Mouse (Mus musculus) forebrain, postnatal 0 days (tissue): Measurements from ENCODE around the gene Cobll1. TPM values are rescaled to one million over a fixed set of nuclear protein-coding genes. Genes with fewer than 3 reads are reported as not detected.

Experiments used
- ATAC-seq: fragments of 200-750 bp; cut with Nextera tagmentation; 2 replicates; pipeline ENCODE4 v1.8.0; 2017; ENCODE audit warnings: mild to moderate bottlenecking, moderate library complexity
- DNase-seq: peaks from one replicate; pipeline ENCODE4 v3.0.0-alpha.2; 2015
- H3K27ac ChIP-seq: fragments of 300-500 bp; sonication (generic); 2 replicates; pipeline ENCODE4 v1.5.1; 2014; ENCODE audit warnings: low read depth, mild to moderate bottlenecking, antibody characterized with exemption, low read length, moderate library complexity, mixed read lengths
- H3K27me3 ChIP-seq: fragments of 300-500 bp; sonication (generic); 2 replicates; pipeline ENCODE4 v1.6.1; 2014; ENCODE audit warnings: mild to moderate bottlenecking, low read length, mixed read lengths; ENCODE audit not compliant: insufficient read depth
- H3K36me3 ChIP-seq: fragments of 300-500 bp; sonication (generic); 2 replicates; pipeline ENCODE4 v1.6.1; 2014; ENCODE audit warnings: mild to moderate bottlenecking, moderate library complexity; ENCODE audit not compliant: insufficient read depth
- H3K4me1 ChIP-seq: fragments of 300-500 bp; sonication (generic); 2 replicates; pipeline ENCODE4 v1.6.1; 2014; ENCODE audit warnings: antibody characterized with exemption; ENCODE audit not compliant: insufficient read depth
- H3K4me2 ChIP-seq: fragments of 300-500 bp; sonication (generic); 2 replicates; pipeline ENCODE4 v1.6.1; 2014; ENCODE audit warnings: low read depth, mild to moderate bottlenecking, moderate library complexity
- H3K4me3 ChIP-seq: fragments of 300-500 bp; sonication (generic); 2 replicates; pipeline ENCODE4 v1.5.1; 2014; ENCODE audit warnings: low read depth, low read length, mixed read lengths
- H3K9ac ChIP-seq: fragments of 300-500 bp; sonication (generic); 2 replicates; pipeline ENCODE4 v1.6.1; 2014; ENCODE audit warnings: mild to moderate bottlenecking
- H3K9me3 ChIP-seq: fragments of 300-500 bp; sonication (generic); 2 replicates; pipeline ENCODE4 v1.6.1; 2016; ENCODE audit warnings: low read length
- CTCF ChIP-seq: sonication (generic); IDR thresholded peaks from 2 replicates; pipeline ENCODE4 v1.5.1; 2016; ENCODE audit warnings: antibody characterized with exemption, control low read depth, low read depth
- WGBS: fragments of 180-500 bp; shearing (Covaris S2); extraction: QIAGEN DNeasy Blood & Tissue Kit; methylation state at CpG from one replicate; pipeline ENCODE4 v1.1.7; 2014; 5-methylcytosine and 5-hydroxymethylcytosine counted together
- polyA plus RNA-seq: library from polyadenylated mRNA; unstranded; fragments of >200 nt; fragmentation: Nextera tagmentation; extraction: Ambion mirVana; gene quantifications from 2 replicates; pipeline ENCODE4 v1.2.1, GENCODE M21; 2015
- total RNA-seq: library from RNA; depleted of rRNA; stranded (reverse); fragments of >200 nt; gene quantifications from 2 replicates; pipeline ENCODE4 v1.2.3, GENCODE M21; 2014

The Cobll1 gene
- total and polyA plus RNA-seq, 2 experiments from 2014 or later: 3.2 to 3.6 TPM

GRCm38 (mm10) chr2:65095571-65095970, 143.6 kb downstream of the Cobll1 start:
- Histone ChIP-seq H3K9ac (no peak overlapping the region), H3K36me3 (no peaks in the 10 kb centered on the region), H3K4me2 (no peak overlapping the region), H3K27ac (no peak overlapping the region), H3K9me3 (no peaks in the 10 kb centered on the region), H3K27me3 (no peaks in the 10 kb centered on the region), H3K4me3 (no peak overlapping the region), H3K4me1 (peaks cover 7% of the 10 kb centered on the region)
- WGBS: 80% methylated on average over 6 of the region's 6 CpGs
- no peak for TF ChIP-seq CTCF
- no peak for ATAC-seq
- DNase-seq: no peak

- Histone ChIP-seq H3K4me1 (peaks cover 8% of the 10 kb centered on the region), H3K27me3 (no peaks in the 10 kb centered on the region), H3K4me3 (no peak overlapping the region), H3K9ac (no peak overlapping the region), H3K4me2 (no peak overlapping the region), H3K36me3 (no peaks in the 10 kb centered on the region), H3K9me3 (no peaks in the 10 kb centered on the region), H3K27ac (no peak overlapping the region)
- ATAC-seq (no peak), DNase-seq (peak; percentile 45)
- WGBS: 42% methylated on average over 2 of the region's 2 CpGs
- TF ChIP-seq CTCF: no peak
Observed at GRCm38 (mm10) chr2:65093990-65094389, 145.2 kb downstream of the Cobll1 start.

- DNase-seq (no peak), ATAC-seq (no peak)
- H3K27ac ChIP-seq: no peak overlapping the region
- no peaks in the 10 kb centered on the region for H3K9me3 ChIP-seq
- H3K4me3 ChIP-seq: no peak overlapping the region
- peaks cover 8% of the 10 kb centered on the region for H3K4me1 ChIP-seq
- 76% methylated on average over 2 of the region's 2 CpGs for WGBS
- no peaks in the 10 kb centered on the region for H3K27me3 ChIP-seq
- H3K36me3 ChIP-seq: no peaks in the 10 kb centered on the region
- no peak for TF ChIP-seq CTCF
- H3K4me2 ChIP-seq: no peak overlapping the region
- H3K9ac ChIP-seq: no peak overlapping the region
Observed at GRCm38 (mm10) chr2:65090986-65091385, 148.2 kb downstream of the Cobll1 start.

- H3K9ac ChIP-seq: no peak overlapping the region
- TF ChIP-seq CTCF: no peak
- 63% methylated on average over 3 of the region's 3 CpGs for WGBS
- DNase-seq (peak; percentile 15), ATAC-seq (peak; percentile 53)
- no peaks in the 10 kb centered on the region for H3K36me3 ChIP-seq
- no peak overlapping the region for H3K4me3 ChIP-seq
- H3K9me3 ChIP-seq: no peaks in the 10 kb centered on the region
- no peak overlapping the region for H3K4me2 ChIP-seq
- no peak overlapping the region for H3K27ac ChIP-seq
- H3K27me3 ChIP-seq: no peaks in the 10 kb centered on the region
- H3K4me1 ChIP-seq: peaks cover 3% of the 10 kb centered on the region; the same call in 1 of the 2 replicates
Observed at GRCm38 (mm10) chr2:65087197-65087596, 152.0 kb downstream of the Cobll1 start.

GRCm38 (mm10) chr2:65083411-65083810, 155.8 kb downstream of the Cobll1 start:
- H3K4me3 ChIP-seq: no peak overlapping the region
- no peak overlapping the region for H3K4me2 ChIP-seq
- ATAC-seq (no peak), DNase-seq (no peak)
- H3K36me3 ChIP-seq: no peaks in the 10 kb centered on the region
- TF ChIP-seq CTCF: no peak
- no peaks in the 10 kb centered on the region for H3K4me1 ChIP-seq
- H3K9ac ChIP-seq: no peak overlapping the region
- no peak overlapping the region for H3K27ac ChIP-seq
- no peaks in the 10 kb centered on the region for H3K9me3 ChIP-seq
- H3K27me3 ChIP-seq: no peaks in the 10 kb centered on the region

- no peak for TF ChIP-seq CTCF
- H3K9me3 ChIP-seq: no peaks in the 10 kb centered on the region
- ATAC-seq (no peak), DNase-seq (no peak)
- no peak overlapping the region for H3K27ac ChIP-seq
- H3K4me2 ChIP-seq: no peak overlapping the region
- no peak overlapping the region for H3K4me3 ChIP-seq
- 60% methylated on average over 3 of the region's 3 CpGs for WGBS
- no peak overlapping the region for H3K9ac ChIP-seq
- H3K4me1 ChIP-seq: no peaks in the 10 kb centered on the region
- no peaks in the 10 kb centered on the region for H3K27me3 ChIP-seq
- H3K36me3 ChIP-seq: no peaks in the 10 kb centered on the region
Observed at GRCm38 (mm10) chr2:65077544-65077943, 161.7 kb downstream of the Cobll1 start.

GRCm38 (mm10) chr2:65075840-65076239, 163.4 kb downstream of the Cobll1 start:
- no peak for TF ChIP-seq CTCF
- ATAC-seq: no peak
- Histone ChIP-seq H3K36me3 (no peaks in the 10 kb centered on the region), H3K4me2 (no peak overlapping the region), H3K4me3 (no peak overlapping the region), H3K9me3 (no peaks in the 10 kb centered on the region), H3K27ac (no peak overlapping the region), H3K4me1 (no peaks in the 10 kb centered on the region), H3K27me3 (no peaks in the 10 kb centered on the region), H3K9ac (no peak overlapping the region)
- WGBS: 82% methylated on average over 5 of the region's 5 CpGs
- DNase-seq: no peak

GRCm38 (mm10) chr2:65075431-65075830, 163.8 kb downstream of the Cobll1 start:
- 72% methylated on average over 4 of the region's 4 CpGs for WGBS
- H3K36me3 ChIP-seq: no peaks in the 10 kb centered on the region
- H3K4me3 ChIP-seq: no peak overlapping the region
- no peak for TF ChIP-seq CTCF
- no peaks in the 10 kb centered on the region for H3K27me3 ChIP-seq
- H3K4me1 ChIP-seq: no peaks in the 10 kb centered on the region
- DNase-seq (no peak), ATAC-seq (no peak)
- no peak overlapping the region for H3K27ac ChIP-seq
- H3K4me2 ChIP-seq: no peak overlapping the region
- no peak overlapping the region for H3K9ac ChIP-seq
- no peaks in the 10 kb centered on the region for H3K9me3 ChIP-seq
